In the genomic region with DNA sequence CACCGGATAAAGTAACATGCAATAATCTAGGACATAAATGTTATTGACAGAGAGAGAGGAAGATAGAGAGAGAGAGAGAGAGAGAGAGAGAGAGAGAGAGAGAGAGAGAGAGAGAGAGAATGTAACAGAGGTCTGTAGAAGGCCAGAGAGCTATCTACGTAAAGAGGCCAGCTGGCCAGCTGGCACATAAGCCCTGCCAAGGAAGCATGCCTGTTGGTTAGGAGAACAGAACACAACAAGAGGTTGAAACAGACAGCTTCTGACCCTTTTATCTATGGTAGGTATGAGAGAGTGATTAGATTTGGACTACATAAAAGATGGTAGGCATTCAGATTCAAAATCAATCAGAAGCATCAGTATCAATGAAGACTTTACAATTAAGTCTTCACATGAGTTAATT, we compare ENCODE assay signal across 16 mouse cellular contexts.
DNase-seq lines count a peak whose midpoint lies in the region; ATAC-seq lines count a peak whose summit lies in the region.
"Had no signal": no experiment of that assay in that cellular context is flagged by ENCODE, and none has a peak within 500 bp of the region (broad histone marks: within the 10 kb centered on the region; RNA-seq: fewer than 3 reads in every experiment).

No protein-coding gene starts in this region.

- H3K9ac ChIP-seq in kidney, embryonic 15.5 days, result no peak overlapping the region
- H3K9ac ChIP-seq: forebrain, embryonic 13.5 days; heart, embryonic 13.5 days had no signal

- no peak overlapping the region for H3K27ac ChIP-seq in kidney, embryonic 15.5 days
- H3K27ac ChIP-seq: embryonic facial prominence, embryonic 10.5 days; forebrain, embryonic 13.5 days; heart, embryonic 13.5 days had no signal

- 89% methylated on average over 2 of the region's 2 CpGs for WGBS in kidney, embryonic 15.5 days

- H3K27me3 ChIP-seq in kidney, embryonic 15.5 days, result no peaks in the 10 kb centered on the region
- H3K27me3 ChIP-seq: forebrain, embryonic 13.5 days; heart, embryonic 13.5 days had no signal

- ATAC-seq in kidney, embryonic 15.5 days (replicated peaks; ENCODE audit: low FRiP score), result no peak
- ATAC-seq: forebrain, embryonic 13.5 days; hindbrain, embryonic 16.5 days had no signal

- H3K36me3 ChIP-seq in kidney, embryonic 15.5 days, result no peaks in the 10 kb centered on the region
- H3K36me3 ChIP-seq: embryonic facial prominence, embryonic 10.5 days; heart, embryonic 13.5 days had no signal

- H3K9me3 ChIP-seq in kidney, embryonic 15.5 days (replicated peaks), result no peaks in the 10 kb centered on the region
- H3K9me3 ChIP-seq: embryonic facial prominence, embryonic 10.5 days; forebrain, embryonic 13.5 days; heart, embryonic 13.5 days had no signal

- no peak overlapping the region for H3K4me3 ChIP-seq in kidney, embryonic 15.5 days (replicated peaks)
- H3K4me3 ChIP-seq: embryonic facial prominence, embryonic 10.5 days; forebrain, embryonic 13.5 days; heart, embryonic 13.5 days had no signal

- H3K4me1 ChIP-seq in kidney, embryonic 15.5 days, result no peaks in the 10 kb centered on the region
- H3K4me1 ChIP-seq: forebrain, embryonic 13.5 days; heart, embryonic 13.5 days had no signal

- DNase-seq in cerebellum, adult 11 months, result peak; percentile 4
- no peak for DNase-seq in cerebellum, postnatal 4 days (ENCODE audit: low spot score in 2 of 2)
- DNase-seq in cerebellum, adult 11-12 months, result peak; percentile 29
- peak; percentile 34 for DNase-seq in cerebellum, adult 9-11 months
- peak; percentile 46 to 54 for DNase-seq in cerebellum, postnatal 36 days
- no peak for DNase-seq in right cerebral cortex, postnatal 10 days (ENCODE audit: low spot score in 2 of 2)
- DNase-seq: adrenal gland, postnatal 14 days; gastrocnemius, postnatal 36 days; heart, adult 11 months; heart, postnatal 36 days; kidney, adult 11 months had no signal

- no peak overlapping the region for H3K4me2 ChIP-seq in kidney, embryonic 15.5 days
- H3K4me2 ChIP-seq: forebrain, embryonic 13.5 days; heart, embryonic 13.5 days had no signal

Comparison
In these comparisons a context has a peak if more than half of its experiments do, and no peak if none do; other contexts are left out.
1. DNase-seq: peak in cerebellum, adult 11 months (single experiment), cerebellum, adult 11-12 months (single experiment), cerebellum, adult 9-11 months (single experiment) and cerebellum, postnatal 36 days (2 of 2); none in cerebellum, postnatal 4 days (0 of 2) and right cerebral cortex, postnatal 10 days (0 of 2).